Mouse (Mus musculus) neural tube, embryonic 15.5 days (tissue): ENCODE results near the gene Rad51b. TPM values are rescaled to one million over a fixed set of nuclear protein-coding genes. Genes with fewer than 3 reads are reported as not detected.
A peak's percentile ranks its signal among the peaks of the same experiment; 100 is the strongest.

Source experiments
- ATAC-seq: fragments of 200-750 bp; cut with Nextera tagmentation; 2 replicates; pipeline ENCODE4 v1.8.0; 2017; ENCODE audit warnings: mild to moderate bottlenecking, moderate TSS enrichment, moderate library complexity; ENCODE audit not compliant: low FRiP score
- H3K27ac ChIP-seq: fragments of 300-500 bp; sonication (generic); replicated peaks from 2 replicates; pipeline ENCODE4 v1.5.1; 2015; ENCODE audit warnings: mild to moderate bottlenecking, inconsistent platforms
- H3K27me3 ChIP-seq: fragments of 300-500 bp; sonication (generic); replicated peaks from 2 replicates; pipeline ENCODE4 v1.6.1; 2015; ENCODE audit warnings: inconsistent platforms
- H3K36me3 ChIP-seq: fragments of 300-500 bp; sonication (generic); 2 replicates; pipeline ENCODE4 v1.6.1; 2015; ENCODE audit warnings: inconsistent platforms
- H3K4me1 ChIP-seq: fragments of 300-500 bp; sonication (generic); 2 replicates; pipeline ENCODE4 v1.6.1; 2015; ENCODE audit warnings: inconsistent platforms
- H3K4me2 ChIP-seq: fragments of 300-500 bp; sonication (generic); 2 replicates; pipeline ENCODE4 v1.6.1; 2015; ENCODE audit warnings: inconsistent platforms, mild to moderate bottlenecking, moderate library complexity
- H3K4me3 ChIP-seq: fragments of 300-500 bp; sonication (generic); replicated peaks from 2 replicates; pipeline ENCODE4 v1.5.1; 2015; ENCODE audit warnings: mild to moderate bottlenecking, inconsistent platforms
- H3K9ac ChIP-seq: fragments of 300-500 bp; sonication (generic); replicated peaks from 2 replicates; pipeline ENCODE4 v1.6.1; 2015; ENCODE audit warnings: mild to moderate bottlenecking, inconsistent platforms
- H3K9me3 ChIP-seq: fragments of 300-500 bp; sonication (generic); replicated peaks from 2 replicates; pipeline ENCODE4 v1.6.1; 2016; ENCODE audit warnings: inconsistent platforms
- WGBS: fragments of 180-500 bp; shearing (Covaris S2); methylation state at CpG from one replicate; pipeline ENCODE4 v1.1.7; 2015; ENCODE audit warnings: mixed read lengths; 5-methylcytosine and 5-hydroxymethylcytosine counted together
- polyA plus RNA-seq: library from polyadenylated mRNA; unstranded; fragments of >200 nt; fragmentation: Nextera tagmentation; extraction: Ambion mirVana; gene quantifications from 2 replicates; pipeline ENCODE4 v1.2.1, GENCODE M21; 2015

Gene Rad51b
- polyA plus RNA-seq, 1 experiment from 2014 or later: 1.4 TPM

DNA sequence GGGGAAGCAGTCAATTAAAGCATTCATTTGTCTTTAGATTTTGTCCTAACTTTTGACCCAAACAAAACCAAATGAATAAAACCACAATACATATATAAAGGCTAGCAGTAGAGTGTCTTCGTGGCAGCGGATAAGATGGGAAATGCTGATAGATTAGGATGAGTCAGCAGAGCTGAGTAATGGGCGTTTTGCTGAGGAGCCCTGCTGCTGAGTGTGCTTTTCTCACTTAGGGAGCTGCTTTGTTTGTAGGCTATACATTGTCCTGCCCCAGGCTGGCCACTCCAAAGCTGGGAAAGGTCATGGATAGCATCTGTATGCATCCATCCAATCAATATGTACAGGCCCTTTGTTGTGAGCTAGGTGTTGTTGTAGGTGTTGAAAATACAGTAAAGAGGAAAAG lies 204.8 kb downstream of the Rad51b start:
- no peak overlapping the region for H3K4me2 ChIP-seq
- H3K9me3 ChIP-seq: no peaks in the 10 kb centered on the region
- H3K27ac ChIP-seq: no peak overlapping the region
- H3K9ac ChIP-seq: no peak overlapping the region
- WGBS: 58% methylated on average over 3 of the region's 3 CpGs
- H3K27me3 ChIP-seq: no peaks in the 10 kb centered on the region
- H3K4me3 ChIP-seq: no peak overlapping the region
- no peaks in the 10 kb centered on the region for H3K36me3 ChIP-seq
- ATAC-seq: no peak
- H3K4me1 ChIP-seq: peaks cover 12% of the 10 kb centered on the region

- 52% methylated on average over 11 of the region's 11 CpGs for WGBS
- Histone ChIP-seq H3K4me1 (peaks cover 20% of the 10 kb centered on the region), H3K4me3 (no peak overlapping the region), H3K9ac (no peak overlapping the region), H3K9me3 (no peaks in the 10 kb centered on the region), H3K27me3 (no peaks in the 10 kb centered on the region), H3K4me2 (no peak overlapping the region), H3K36me3 (no peaks in the 10 kb centered on the region), H3K27ac (peak overlapping the region; percentile 35; the same call in 1 of the 2 replicates)
- ATAC-seq: no peak
These were observed 205.9 kb downstream of the Rad51b start for GRCm38 (mm10) chr12:79502862-79503581.

DNA sequence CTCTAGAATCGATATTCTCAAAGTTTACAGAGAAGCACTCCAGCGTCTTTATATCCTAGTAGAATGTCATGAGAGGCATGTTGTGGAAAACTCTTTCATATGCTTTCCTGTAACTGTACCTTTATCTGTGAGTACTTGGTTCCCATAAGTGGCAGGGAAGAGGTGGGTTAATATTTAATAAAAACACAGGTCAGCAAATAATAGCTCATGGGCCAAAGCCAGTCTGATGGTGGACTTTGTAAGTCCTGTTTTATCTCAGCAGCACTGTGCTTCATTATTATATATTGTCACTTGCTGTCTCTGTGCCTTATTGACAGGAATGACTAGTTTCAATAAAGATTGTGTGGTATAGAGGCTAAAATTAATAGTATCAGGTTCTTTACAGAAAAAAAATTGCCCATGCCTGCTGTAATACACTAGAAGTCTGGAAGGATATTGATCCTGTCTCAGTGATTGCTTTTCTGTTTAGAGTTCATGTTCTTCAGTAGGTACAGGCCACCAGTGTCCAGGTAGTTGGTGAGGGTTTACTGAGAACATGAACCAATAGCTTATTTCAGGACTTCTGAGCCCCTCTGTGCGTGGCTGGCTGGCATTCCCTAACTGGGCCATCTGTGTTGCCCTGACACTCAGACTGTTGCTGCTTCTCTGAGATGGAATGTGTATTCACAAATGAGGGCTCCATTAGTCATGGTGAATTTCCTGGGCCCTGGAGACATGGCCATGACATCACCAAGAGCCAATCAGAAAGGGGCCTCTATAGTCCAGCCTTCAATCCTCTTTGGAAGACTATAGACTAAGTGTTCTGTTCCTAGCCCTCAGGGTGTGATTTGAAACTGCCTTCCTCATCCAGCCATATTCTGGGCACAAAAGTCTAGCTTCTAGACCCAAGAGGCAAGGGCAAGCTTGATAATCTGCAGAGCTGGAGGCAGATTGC lies 206.8 kb downstream of the Rad51b start:
- peak; percentile 68; the same call in 1 of the 2 replicates for ATAC-seq

GRCm38 (mm10) chr12:79504641-79505040 lies 207.6 kb downstream of the Rad51b start:
- Histone ChIP-seq H3K4me1 (peaks cover 20% of the 10 kb centered on the region), H3K36me3 (no peaks in the 10 kb centered on the region), H3K27ac (no peak overlapping the region; the same call in 1 of the 2 replicates), H3K9ac (no peak overlapping the region), H3K4me3 (no peak overlapping the region), H3K9me3 (no peaks in the 10 kb centered on the region), H3K27me3 (no peaks in the 10 kb centered on the region), H3K4me2 (no peak overlapping the region)
- no peak for ATAC-seq
- 66% methylated on average over 1 of the region's 1 CpGs for WGBS

More for the DNA sequence above, 206.8 kb downstream of the Rad51b start:
- Histone ChIP-seq H3K27me3 (no peaks in the 10 kb centered on the region), H3K9ac (no peak overlapping the region), H3K9me3 (no peaks in the 10 kb centered on the region), H3K4me3 (no peak overlapping the region), H3K27ac (peak overlapping the region; percentile 35), H3K4me2 (no peak overlapping the region), H3K36me3 (no peaks in the 10 kb centered on the region), H3K4me1 (peaks cover 20% of the 10 kb centered on the region)
- 62% methylated on average over 3 of the region's 3 CpGs for WGBS

- 74% methylated on average over 4 of the region's 4 CpGs for WGBS
- ATAC-seq: no peak
- no peaks in the 10 kb centered on the region for H3K27me3 ChIP-seq
- no peak overlapping the region for H3K4me3 ChIP-seq
- H3K4me1 ChIP-seq: peaks cover 23% of the 10 kb centered on the region
- H3K27ac ChIP-seq: peak overlapping the region; percentile 48; the same call in 1 of the 2 replicates
- H3K36me3 ChIP-seq: no peaks in the 10 kb centered on the region
- no peak overlapping the region for H3K9ac ChIP-seq
- no peak overlapping the region for H3K4me2 ChIP-seq
- H3K9me3 ChIP-seq: no peaks in the 10 kb centered on the region
These were observed 209.3 kb downstream of the Rad51b start for GRCm38 (mm10) chr12:79506421-79506820.

- Histone ChIP-seq H3K4me2 (0 out of 2 replicates have a peak overlapping the region, but pooled peaks have one; percentile 9), H3K9ac (no peak overlapping the region), H3K27ac (peak overlapping the region; percentile 48), H3K4me1 (peaks cover 31% of the 10 kb centered on the region), H3K36me3 (no peaks in the 10 kb centered on the region), H3K4me3 (no peak overlapping the region), H3K27me3 (no peaks in the 10 kb centered on the region), H3K9me3 (no peaks in the 10 kb centered on the region)
- peak; percentile 59; the same call in 1 of the 2 replicates for ATAC-seq
- 10% methylated on average over 8 of the region's 8 CpGs for WGBS
These were observed 210.1 kb downstream of the Rad51b start for GRCm38 (mm10) chr12:79507141-79507681.

- ATAC-seq: peak; percentile 47; the same call in 1 of the 2 replicates
- no peak overlapping the region for H3K9ac ChIP-seq
- peak overlapping the region; percentile 60 for H3K27ac ChIP-seq
- H3K9me3 ChIP-seq: no peaks in the 10 kb centered on the region
- 49% methylated on average over 11 of the region's 11 CpGs for WGBS
- no peaks in the 10 kb centered on the region for H3K36me3 ChIP-seq
- H3K27me3 ChIP-seq: no peaks in the 10 kb centered on the region
- no peak overlapping the region for H3K4me2 ChIP-seq
- H3K4me1 ChIP-seq: peaks cover 25% of the 10 kb centered on the region
- no peak overlapping the region for H3K4me3 ChIP-seq
These were observed 214.5 kb downstream of the Rad51b start for GRCm38 (mm10) chr12:79511454-79512204.

- H3K36me3 ChIP-seq: no peaks in the 10 kb centered on the region
- ATAC-seq: no peak
- no peak overlapping the region for H3K9ac ChIP-seq
- no peak overlapping the region for H3K4me2 ChIP-seq
- H3K9me3 ChIP-seq: no peaks in the 10 kb centered on the region
- H3K4me1 ChIP-seq: peaks cover 18% of the 10 kb centered on the region
- no peaks in the 10 kb centered on the region for H3K27me3 ChIP-seq
- no peak overlapping the region for H3K4me3 ChIP-seq
- peak overlapping the region; percentile 60 for H3K27ac ChIP-seq
- 62% methylated on average over 10 of the region's 10 CpGs for WGBS
These were observed 215.3 kb downstream of the Rad51b start for GRCm38 (mm10) chr12:79512205-79512886.

- 92% methylated on average over 5 of the region's 5 CpGs for WGBS
- no peak overlapping the region for H3K27ac ChIP-seq
- peaks cover 14% of the 10 kb centered on the region for H3K4me1 ChIP-seq
- no peak overlapping the region for H3K4me2 ChIP-seq
- no peaks in the 10 kb centered on the region for H3K9me3 ChIP-seq
- H3K36me3 ChIP-seq: no peaks in the 10 kb centered on the region
- no peak overlapping the region for H3K4me3 ChIP-seq
- no peak for ATAC-seq
- no peaks in the 10 kb centered on the region for H3K27me3 ChIP-seq
- no peak overlapping the region for H3K9ac ChIP-seq
These were observed 216.1 kb downstream of the Rad51b start for GRCm38 (mm10) chr12:79512982-79513681.

- 97% methylated on average over 3 of the region's 3 CpGs for WGBS
- no peaks in the 10 kb centered on the region for H3K9me3 ChIP-seq
- no peak overlapping the region for H3K4me3 ChIP-seq
- ATAC-seq: no peak
- H3K27ac ChIP-seq: no peak overlapping the region
- H3K4me1 ChIP-seq: peaks cover 14% of the 10 kb centered on the region
- H3K4me2 ChIP-seq: no peak overlapping the region
- H3K36me3 ChIP-seq: no peaks in the 10 kb centered on the region
- H3K27me3 ChIP-seq: no peaks in the 10 kb centered on the region
- no peak overlapping the region for H3K9ac ChIP-seq
These were observed 217.6 kb downstream of the Rad51b start for GRCm38 (mm10) chr12:79514680-79515079.
